Mouse (Mus musculus) embryonic facial prominence, embryonic 11.5 days (tissue): Measurements from ENCODE around the gene Ripor3. TPM values are rescaled to one million over a fixed set of nuclear protein-coding genes. Genes with fewer than 3 reads are reported as not detected.
A peak's percentile ranks its signal among the peaks of the same experiment; 100 is the strongest.

Experiments used
- ATAC-seq: fragments of 200-750 bp; cut with Nextera tagmentation; replicated peaks from 2 replicates; pipeline ENCODE4 v1.8.0; 2017; ENCODE audit warnings: low read depth; ENCODE audit not compliant: insufficient number of reproducible peaks, low FRiP score, low TSS enrichment
- DNase-seq: peaks from one replicate; pipeline ENCODE4 v3.0.0-alpha.2; 2015; ENCODE audit warnings: low spot score
- H3K27ac ChIP-seq: fragments of 300-500 bp; sonication (generic); replicated peaks from 2 replicates; pipeline ENCODE4 v1.5.1; 2014; ENCODE audit warnings: mild to moderate bottlenecking, low read depth, low read length, control low read depth
- H3K27me3 ChIP-seq: fragments of 300-500 bp; sonication (generic); 2 replicates; pipeline ENCODE4 v1.6.1; 2014; ENCODE audit warnings: mild to moderate bottlenecking, low read length, moderate library complexity, mixed read lengths; ENCODE audit not compliant: control insufficient read depth, insufficient read depth
- H3K36me3 ChIP-seq: fragments of 300-500 bp; sonication (generic); replicated peaks from 2 replicates; pipeline ENCODE4 v1.6.1; 2014; ENCODE audit warnings: low read depth, mild to moderate bottlenecking, low read length, moderate library complexity, mixed read lengths; ENCODE audit not compliant: control insufficient read depth, insufficient read depth
- H3K4me1 ChIP-seq: fragments of 300-500 bp; sonication (generic); 2 replicates; pipeline ENCODE4 v1.6.1; 2014; ENCODE audit warnings: low read length, mixed read lengths; ENCODE audit not compliant: control insufficient read depth, insufficient read depth
- H3K4me2 ChIP-seq: fragments of 300-500 bp; sonication (generic); 2 replicates; pipeline ENCODE4 v1.6.1; 2014; ENCODE audit warnings: low read depth, mild to moderate bottlenecking, control low read depth, low read length, moderate library complexity
- H3K4me3 ChIP-seq: fragments of 300-500 bp; sonication (generic); 2 replicates; pipeline ENCODE4 v1.5.1; 2014; ENCODE audit warnings: low read depth, low read length, control low read depth
- H3K9ac ChIP-seq: fragments of 300-500 bp; sonication (generic); replicated peaks from 2 replicates; pipeline ENCODE4 v1.6.1; 2014; ENCODE audit warnings: mild to moderate bottlenecking, control low read depth, low read length
- H3K9me3 ChIP-seq: fragments of 300-500 bp; sonication (generic); replicated peaks from 2 replicates; pipeline ENCODE4 v1.6.1; 2016; ENCODE audit warnings: mild to moderate bottlenecking, low read length, inconsistent platforms, mixed read lengths; ENCODE audit not compliant: control insufficient read depth
- WGBS: fragments of 180-500 bp; shearing (Covaris S2); extraction: QIAGEN DNeasy Blood & Tissue Kit; methylation state at CpG from one replicate; pipeline ENCODE4 v1.1.7; 2014; 5-methylcytosine and 5-hydroxymethylcytosine counted together
- polyA plus RNA-seq: library from polyadenylated mRNA; unstranded; fragments of >200 nt; fragmentation: Nextera tagmentation; extraction: Ambion mirVana; gene quantifications from 2 replicates; pipeline ENCODE4 v1.2.1, GENCODE M21; 2014

Gene Ripor3
- polyA plus RNA-seq, 1 experiment from 2014 or later, result 0.69 TPM

DNA sequence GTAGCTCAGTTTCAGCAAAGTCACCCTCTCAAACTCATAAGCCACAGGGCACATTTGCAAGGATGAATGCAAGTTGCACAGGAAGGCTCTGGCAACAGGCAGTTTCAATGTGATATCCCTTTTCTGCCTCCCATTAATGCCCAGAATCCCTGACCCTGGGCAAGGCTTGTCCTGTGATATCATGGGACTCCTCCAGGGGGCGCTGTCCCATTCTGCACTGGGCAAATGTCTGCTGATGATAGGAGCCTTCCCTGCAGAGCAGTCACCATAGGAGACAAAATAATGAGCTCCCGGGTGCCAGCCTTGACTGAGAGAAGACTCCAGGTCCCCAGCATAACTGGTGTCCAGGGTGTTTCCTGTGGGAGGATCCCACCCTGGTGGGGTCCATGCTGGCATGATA is 42.3 kb upstream of the Ripor3 start:
- Histone ChIP-seq H3K4me2 (no peak overlapping the region), H3K27me3 (peaks cover 7% of the 10 kb centered on the region), H3K9ac (no peak overlapping the region), H3K4me3 (no peak overlapping the region), H3K4me1 (peaks cover 8% of the 10 kb centered on the region), H3K36me3 (no peaks in the 10 kb centered on the region), H3K9me3 (no peaks in the 10 kb centered on the region), H3K27ac (no peak overlapping the region)
- WGBS, result 18% methylated on average over 2 of the region's 2 CpGs
- ATAC-seq, result no peak
- DNase-seq, result peak; percentile 52

DNA sequence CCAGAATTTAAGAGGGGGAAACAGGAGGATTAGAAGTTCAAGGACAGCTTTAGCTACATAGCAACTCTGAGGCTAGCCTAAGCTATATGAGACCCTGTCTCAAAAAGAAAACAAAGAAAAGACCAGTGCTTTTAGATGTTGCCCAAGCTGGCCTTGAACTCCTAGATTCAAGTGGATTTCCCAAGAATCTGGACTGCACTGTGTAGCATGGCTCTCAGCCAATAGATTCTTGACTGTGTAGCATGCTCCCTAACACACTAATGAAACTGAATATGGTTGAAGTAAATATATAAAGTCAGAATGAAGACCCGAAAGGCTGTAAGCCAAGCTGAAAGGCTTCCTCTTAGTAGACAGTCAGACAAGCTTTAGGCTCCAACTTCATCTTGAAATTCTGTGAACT is 41.7 kb upstream of the Ripor3 start:
- no peaks in the 10 kb centered on the region for H3K36me3 ChIP-seq
- H3K27me3 ChIP-seq, result peaks cover 7% of the 10 kb centered on the region
- no peak overlapping the region for H3K27ac ChIP-seq
- H3K4me2 ChIP-seq, result no peak overlapping the region
- no peak overlapping the region for H3K9ac ChIP-seq
- no peak overlapping the region for H3K4me3 ChIP-seq
- peaks cover 8% of the 10 kb centered on the region for H3K4me1 ChIP-seq
- no peak for ATAC-seq
- H3K9me3 ChIP-seq, result no peaks in the 10 kb centered on the region
- DNase-seq, result no peak
- 97% methylated on average over 1 of the region's 1 CpGs for WGBS

DNA sequence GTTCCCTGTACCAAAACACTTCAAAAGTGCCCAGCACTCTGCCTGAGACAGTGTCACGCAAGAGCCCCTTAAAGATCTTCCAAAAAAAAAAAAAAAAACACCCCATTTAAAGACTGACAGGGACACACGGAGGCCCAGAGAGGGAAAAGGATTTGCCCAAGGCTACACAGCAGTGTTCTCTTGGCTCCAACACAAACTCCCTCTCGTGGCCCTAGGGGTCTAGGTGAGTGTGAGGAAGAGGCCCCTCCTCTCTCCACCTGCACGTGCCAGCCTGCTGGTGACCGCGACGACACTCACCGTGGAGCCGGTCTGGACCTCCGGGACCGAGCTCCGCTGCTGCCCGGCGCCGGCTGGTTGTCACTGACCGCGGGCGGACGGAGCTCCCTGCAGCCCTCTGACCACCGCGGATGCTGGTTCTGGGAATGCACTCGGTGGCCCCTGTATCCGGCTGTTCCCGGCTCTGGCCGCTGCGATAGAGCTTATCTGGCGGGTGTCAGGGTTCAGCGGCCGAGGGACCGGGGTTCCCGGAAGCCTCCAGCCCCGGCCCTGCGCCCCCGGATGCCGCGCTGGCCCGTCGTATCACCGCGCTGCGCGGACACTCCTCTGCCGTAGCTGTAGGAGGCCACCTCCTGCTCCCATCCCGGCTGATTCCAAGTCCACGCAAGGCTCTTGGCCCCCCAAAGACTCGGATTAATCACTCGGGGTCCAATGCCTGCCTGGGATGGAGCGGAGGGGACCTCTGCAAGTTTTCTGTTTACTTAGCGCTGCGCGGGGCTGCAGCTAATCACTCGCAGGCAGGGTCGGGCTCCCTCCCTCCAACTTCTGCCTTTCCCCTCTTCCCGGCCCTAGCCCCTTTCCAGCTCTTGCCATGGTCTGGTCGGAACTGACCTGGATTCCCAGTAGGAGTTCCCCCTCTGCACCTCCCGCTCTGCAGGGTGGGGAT is 39.9 kb upstream of the Ripor3 start:
- H3K4me1 ChIP-seq, result peaks cover 5% of the 10 kb centered on the region
- WGBS, result under 1% methylated on average over 56 of the region's 56 CpGs
- H3K9me3 ChIP-seq, result no peaks in the 10 kb centered on the region
- DNase-seq, result peak; percentile 54
- peak overlapping the region; percentile 50 for H3K4me3 ChIP-seq
- ATAC-seq, result 0 out of 2 replicates have a peak, but pooled peaks have one; percentile 21
- H3K9ac ChIP-seq, result peak overlapping the region; percentile 70
- H3K36me3 ChIP-seq, result no peaks in the 10 kb centered on the region
- no peak overlapping the region for H3K27ac ChIP-seq
- H3K4me2 ChIP-seq, result peak overlapping the region; percentile 95
- peaks cover 7% of the 10 kb centered on the region for H3K27me3 ChIP-seq

DNA sequence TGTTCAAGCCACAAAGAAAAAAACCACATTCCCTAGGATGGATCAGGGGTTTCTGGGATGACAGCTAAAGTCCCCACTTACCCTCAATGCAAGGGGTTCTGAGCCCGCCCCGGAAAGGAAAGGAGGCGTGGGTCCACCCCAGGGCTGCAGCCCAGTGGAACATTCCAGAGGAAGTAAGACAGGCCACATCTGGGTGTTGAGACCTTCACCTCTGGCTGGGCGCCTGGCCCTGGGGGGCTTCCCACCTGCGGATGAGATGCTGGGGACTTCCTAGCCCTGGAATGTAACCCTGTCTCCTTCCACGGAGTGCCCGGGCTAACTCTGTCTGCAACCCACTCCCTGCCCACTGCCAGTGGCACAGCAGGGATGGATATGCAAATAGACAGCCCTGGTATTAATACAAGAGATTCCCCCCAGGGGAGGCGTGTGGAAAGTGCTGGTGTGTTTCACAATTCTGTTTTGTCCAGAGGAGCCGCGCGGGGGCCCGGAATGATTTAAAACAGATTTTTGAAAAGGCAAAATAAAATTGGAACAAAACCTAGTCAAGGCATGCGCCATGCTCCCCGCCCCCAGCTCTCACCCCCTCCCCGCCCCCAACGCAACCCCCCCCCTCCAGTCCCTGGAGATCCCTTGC is 38.7 kb upstream of the Ripor3 start:
- 13% methylated on average over 16 of the region's 16 CpGs for WGBS
- Histone ChIP-seq H3K9me3 (no peaks in the 10 kb centered on the region), H3K4me3 (peak overlapping the region; percentile 50; the same call in 1 of the 2 replicates), H3K4me2 (peak overlapping the region; percentile 95), H3K36me3 (no peaks in the 10 kb centered on the region), H3K27ac (no peak overlapping the region), H3K4me1 (peaks cover 5% of the 10 kb centered on the region), H3K9ac (peak overlapping the region; percentile 5; the same call in 1 of the 2 replicates), H3K27me3 (peaks cover 7% of the 10 kb centered on the region)
- peak; percentile 56 for DNase-seq
- no peak for ATAC-seq

DNA sequence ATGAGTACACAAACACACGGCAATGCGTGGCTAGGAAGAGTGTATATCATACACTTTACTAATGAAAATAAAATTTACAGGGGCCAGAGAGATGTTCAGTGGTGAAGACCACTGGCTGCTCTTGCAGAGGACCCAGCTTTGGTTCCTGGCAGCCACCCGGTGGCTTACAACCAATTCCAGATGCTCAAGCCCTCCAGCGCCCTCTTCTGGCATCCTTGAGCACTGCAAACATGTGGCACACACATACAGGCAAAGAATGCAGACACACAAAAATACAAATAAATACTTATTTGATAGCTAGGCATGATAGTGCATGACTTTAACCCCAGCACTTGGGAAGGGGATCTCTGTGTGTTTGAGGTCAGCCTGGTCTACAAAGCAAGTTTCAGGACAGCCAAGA is 36.0 kb upstream of the Ripor3 start:
- 71% methylated on average over 4 of the region's 4 CpGs for WGBS
- H3K9ac ChIP-seq, result no peak overlapping the region
- H3K4me3 ChIP-seq, result no peak overlapping the region
- no peaks in the 10 kb centered on the region for H3K9me3 ChIP-seq
- H3K27me3 ChIP-seq, result peaks cover 7% of the 10 kb centered on the region
- no peak overlapping the region for H3K4me2 ChIP-seq
- no peak for DNase-seq
- no peaks in the 10 kb centered on the region for H3K36me3 ChIP-seq
- H3K4me1 ChIP-seq, result peaks cover 5% of the 10 kb centered on the region
- H3K27ac ChIP-seq, result no peak overlapping the region
- no peak for ATAC-seq

DNA sequence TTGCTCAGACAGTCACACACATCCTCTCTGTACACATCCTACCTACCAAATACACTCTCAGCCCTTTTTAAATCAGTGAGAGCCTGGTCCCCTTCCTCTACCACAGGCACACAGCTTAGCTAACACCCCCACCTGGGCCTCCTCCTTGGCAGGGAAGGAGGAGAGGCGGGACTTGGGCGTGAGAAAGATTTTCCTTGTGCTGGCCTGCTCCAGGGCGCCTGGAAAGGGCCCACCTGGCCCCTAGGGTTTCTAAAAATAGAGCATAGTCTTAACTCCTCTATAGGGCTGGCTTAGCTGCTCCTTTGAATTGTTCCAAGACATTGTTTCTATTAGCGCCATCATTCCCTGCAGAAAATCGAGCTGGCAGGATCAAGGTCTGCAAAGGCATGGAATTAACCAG is 35.4 kb upstream of the Ripor3 start:
- Histone ChIP-seq H3K27me3 (peaks cover 7% of the 10 kb centered on the region), H3K4me3 (no peak overlapping the region), H3K27ac (no peak overlapping the region), H3K4me2 (no peak overlapping the region), H3K4me1 (peaks cover 5% of the 10 kb centered on the region), H3K9ac (no peak overlapping the region), H3K36me3 (no peaks in the 10 kb centered on the region), H3K9me3 (no peaks in the 10 kb centered on the region)
- DNase-seq (no peak), ATAC-seq (no peak)
- 27% methylated on average over 5 of the region's 5 CpGs for WGBS

DNA sequence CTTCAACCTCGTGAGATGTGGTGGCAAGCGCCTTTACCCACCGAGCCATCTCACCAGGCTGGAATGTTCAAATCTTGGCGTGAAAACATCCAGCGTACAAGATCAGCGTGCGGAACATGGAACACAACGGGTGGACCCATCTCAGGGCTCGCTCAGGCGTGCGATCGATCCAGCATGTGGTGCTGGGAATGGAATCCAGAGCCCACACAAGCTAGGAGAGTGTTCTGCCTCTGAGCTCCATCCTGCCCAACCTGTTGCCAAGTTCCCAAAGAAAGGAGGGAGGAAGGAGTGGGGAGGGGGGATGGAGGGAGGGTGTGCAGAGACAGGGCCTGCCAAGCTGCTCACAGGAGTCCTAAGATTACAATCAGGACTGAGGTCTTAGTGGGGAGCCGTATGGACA is 34.9 kb upstream of the Ripor3 start:
- Histone ChIP-seq H3K4me1 (peaks cover 5% of the 10 kb centered on the region), H3K27me3 (peaks cover 4% of the 10 kb centered on the region), H3K27ac (no peak overlapping the region), H3K4me3 (no peak overlapping the region), H3K9me3 (no peaks in the 10 kb centered on the region), H3K36me3 (no peaks in the 10 kb centered on the region), H3K4me2 (no peak overlapping the region), H3K9ac (no peak overlapping the region)
- 56% methylated on average over 13 of the region's 13 CpGs for WGBS
- ATAC-seq, result no peak
- no peak for DNase-seq
